Mouse (Mus musculus): Measurements from ENCODE around the gene Oaf. TPM values are rescaled to one million over a fixed set of nuclear protein-coding genes. Genes with fewer than 3 reads are reported as not detected.

The Oaf gene
- total and polyA plus RNA-seq, 3 experiments: not detected

DNA sequence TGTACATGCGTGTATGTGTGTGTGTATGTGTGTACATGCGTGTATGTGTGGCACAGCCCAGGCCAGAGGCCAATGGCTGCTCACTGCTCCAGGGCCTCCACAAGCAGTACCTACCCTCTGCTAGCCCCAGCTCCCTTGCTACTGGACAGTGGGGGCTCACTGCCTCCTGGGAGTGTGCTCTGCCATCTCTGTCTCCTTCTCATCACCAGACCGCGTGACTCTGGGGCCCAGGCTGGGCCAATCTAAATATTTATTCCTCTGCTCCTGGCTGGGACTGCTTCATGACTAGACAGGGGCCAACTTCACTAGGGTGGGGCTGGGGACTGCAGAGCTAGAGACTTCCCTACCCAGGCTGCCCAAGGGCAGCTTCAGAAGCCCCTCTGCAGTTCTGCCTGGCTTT is 7.9 kb downstream of the Oaf start:
- TF ChIP-seq MXI1 (IDR thresholded peaks at IDR 0.05; ENCODE audit: low read depth, low read length) (no peak), MAX (IDR thresholded peaks at IDR 0.05; ENCODE audit: low read length) (no peak), POLR2A (IDR thresholded peaks at IDR 0.05; ENCODE audit: low read depth, low read length) (no peak), MAZ (IDR thresholded peaks at IDR 0.05; ENCODE audit: low read depth, low read length) (no peak), RCOR1 (conservative IDR thresholded peaks at IDR 0.05; ENCODE audit: low read depth, low read length) (no peak), CTCF (conservative IDR thresholded peaks at IDR 0.05 in 1 of 2, IDR thresholded peaks at IDR 0.05 in 1 of 2; ENCODE audit: low read depth in 2 of 2, low read length in 2 of 2) (no peak), MEF2A (IDR thresholded peaks at IDR 0.05; ENCODE audit: borderline replicate concordance, low read depth, low read length) (no peak), E2F4 (IDR thresholded peaks at IDR 0.05; ENCODE audit: insufficient replicate concordance, low read depth, low read length) (no peak), ETS1 (conservative IDR thresholded peaks at IDR 0.05; ENCODE audit: low read depth, low read length) (no peak), EP300 (IDR thresholded peaks at IDR 0.05; ENCODE audit: low read length) (no peak), TCF12 (IDR thresholded peaks at IDR 0.05; ENCODE audit: low read depth, low read length) (no peak)
- in situ Hi-C loops (cut with MboI; ENCODE audit: low pct_ligation_motif_present, low pct_unique_long_range_greater_than_20kb, low sequenced_read_pairs) (no loop called here), dilution Hi-C loops (cut with MboI; ENCODE audit: extremely low pct_ligation_motif_present, extremely low pct_unique_long_range_greater_than_20kb, low sequenced_read_pairs) (no loop called here)
- Histone ChIP-seq H3K4me1 (ENCODE audit: control insufficient read depth in 1 of 2, insufficient read depth in 2 of 2) (no peaks in the 10 kb centered on the region), H3K4me3 (replicated peaks in 1 of 3; ENCODE audit: low read depth in 2 of 3, low read length in 2 of 3, poor library complexity in 1 of 3) (no peak overlapping the region), H3K27me3 (replicated peaks) (peaks cover 19% of the 10 kb centered on the region), H3K4me2 (ENCODE audit: insufficient read depth, low read depth, poor library complexity, severe bottlenecking) (no peak overlapping the region), H3K9ac (ENCODE audit: insufficient read depth, low read depth) (no peak overlapping the region), H3K27ac (ENCODE audit: insufficient read depth, low read depth) (no peak overlapping the region), H3K79me2 (replicated peaks; ENCODE audit: control insufficient read depth, extremely low read depth, insufficient read depth, poor library complexity, severe bottlenecking) (no peaks in the 10 kb centered on the region), H3K36me3 (replicated peaks in 1 of 2; ENCODE audit: control insufficient read depth in 1 of 2, insufficient read depth in 1 of 2, low read length in 1 of 2) (no peaks in the 10 kb centered on the region), H3K9me3 (replicated peaks; ENCODE audit: low read length) (no peaks in the 10 kb centered on the region)
- no peak for DNase-seq (ENCODE audit: extremely low read depth)

DNA sequence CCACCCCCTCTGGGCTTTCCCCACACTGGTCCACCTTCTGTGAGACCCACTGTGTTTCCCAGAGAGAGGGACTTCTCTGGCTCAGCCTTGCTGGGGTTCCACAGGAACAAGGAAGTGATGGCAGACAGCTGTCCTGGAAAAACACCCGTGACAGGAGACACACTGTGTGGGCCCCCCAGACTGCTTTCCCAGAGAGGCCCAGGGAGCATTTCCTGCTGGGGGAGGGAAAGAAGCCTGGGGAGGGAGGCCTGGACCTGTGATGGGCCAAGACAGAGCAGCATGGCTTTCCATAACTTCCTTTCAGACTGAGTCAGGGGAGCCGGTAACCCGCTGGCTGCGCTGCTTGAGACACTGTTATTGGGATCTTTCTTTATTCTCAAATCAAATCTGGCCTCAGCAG is 8.8 kb downstream of the Oaf start:
- no peak overlapping the region for H3K9ac ChIP-seq (ENCODE audit: insufficient read depth, low read depth)
- dilution Hi-C loops (cut with MboI; ENCODE audit: extremely low pct_ligation_motif_present, extremely low pct_unique_long_range_greater_than_20kb, low sequenced_read_pairs) (no loop called here), in situ Hi-C loops (cut with MboI; ENCODE audit: low pct_ligation_motif_present, low pct_unique_long_range_greater_than_20kb, low sequenced_read_pairs) (no loop called here)
- no peak for TF ChIP-seq IRF4 (IDR thresholded peaks at IDR 0.05; ENCODE audit: low read depth, low read length)
- no peak overlapping the region for H3K27ac ChIP-seq (ENCODE audit: insufficient read depth, low read depth)
- no peaks in the 10 kb centered on the region for H3K36me3 ChIP-seq (replicated peaks in 1 of 2; ENCODE audit: control insufficient read depth in 1 of 2, insufficient read depth in 1 of 2, low read length in 1 of 2)
- no peak overlapping the region for H3K4me3 ChIP-seq (replicated peaks in 1 of 3; ENCODE audit: low read depth in 2 of 3, low read length in 2 of 3, poor library complexity in 1 of 3)
- DNase-seq (ENCODE audit: extremely low read depth): no peak
- no peaks in the 10 kb centered on the region for H3K4me1 ChIP-seq (ENCODE audit: control insufficient read depth in 1 of 2, insufficient read depth in 2 of 2)
- H3K79me2 ChIP-seq (replicated peaks; ENCODE audit: control insufficient read depth, extremely low read depth, insufficient read depth, poor library complexity, severe bottlenecking): no peaks in the 10 kb centered on the region
- H3K9me3 ChIP-seq (replicated peaks; ENCODE audit: low read length): no peaks in the 10 kb centered on the region
- H3K27me3 ChIP-seq (replicated peaks): peaks cover 15% of the 10 kb centered on the region
- no peak overlapping the region for H3K4me2 ChIP-seq (ENCODE audit: insufficient read depth, low read depth, poor library complexity, severe bottlenecking)

DNA sequence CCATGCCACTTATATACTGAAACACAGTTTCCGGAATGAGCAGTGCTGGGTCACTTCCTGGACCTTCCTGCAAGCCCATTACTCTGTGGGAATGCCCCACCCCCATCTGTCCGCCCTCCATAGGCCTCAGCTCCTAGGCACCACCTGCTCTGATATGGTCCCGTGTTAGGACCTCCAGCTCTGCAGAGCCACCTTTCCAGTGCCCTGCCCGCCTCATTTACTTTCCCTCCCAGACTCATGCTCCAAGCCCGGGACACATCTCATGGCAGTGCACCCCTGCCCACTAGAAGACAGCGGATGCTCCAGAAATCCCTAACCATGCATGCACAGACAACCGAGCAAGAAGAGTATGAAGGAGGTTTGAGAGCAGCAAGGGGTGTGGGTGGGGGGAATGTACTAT is 9.7 kb downstream of the Oaf start:
- TF ChIP-seq CHD2 (IDR thresholded peaks at IDR 0.05; ENCODE audit: low read length): no peak
- no peak for TF ChIP-seq RAD21 (IDR thresholded peaks at IDR 0.05; ENCODE audit: low read depth, low read length)
- TF ChIP-seq MAZ (IDR thresholded peaks at IDR 0.05; ENCODE audit: low read depth, low read length): no peak
- no peak for TF ChIP-seq POLR2A (IDR thresholded peaks at IDR 0.05; ENCODE audit: low read depth, low read length)
- no peak for TF ChIP-seq ELF1 (IDR thresholded peaks at IDR 0.05; ENCODE audit: low read depth, low read length)
- TF ChIP-seq USF2 (conservative IDR thresholded peaks at IDR 0.05; ENCODE audit: low read depth, low read length): no peak
- no peak for TF ChIP-seq RCOR1 (conservative IDR thresholded peaks at IDR 0.05; ENCODE audit: low read depth, low read length)
- TF ChIP-seq E2F4 (IDR thresholded peaks at IDR 0.05; ENCODE audit: insufficient replicate concordance, low read depth, low read length): no peak
- TF ChIP-seq ZMIZ1 (IDR thresholded peaks at IDR 0.05; ENCODE audit: low read depth, low read length): no peak
- TF ChIP-seq ZKSCAN1 (IDR thresholded peaks at IDR 0.05; ENCODE audit: borderline replicate concordance, low read depth, low read length): no peak
- no peak for TF ChIP-seq TCF12 (IDR thresholded peaks at IDR 0.05; ENCODE audit: low read depth, low read length)
- TF ChIP-seq MYC (IDR thresholded peaks at IDR 0.05; ENCODE audit: low read depth, low read length): no peak
- H3K4me2 ChIP-seq (ENCODE audit: insufficient read depth, low read depth, poor library complexity, severe bottlenecking): no peak overlapping the region
- H3K36me3 ChIP-seq (replicated peaks in 1 of 2; ENCODE audit: control insufficient read depth in 1 of 2, insufficient read depth in 1 of 2, low read length in 1 of 2): no peaks in the 10 kb centered on the region
- no peak for DNase-seq (ENCODE audit: extremely low read depth)
- H3K79me2 ChIP-seq (replicated peaks; ENCODE audit: control insufficient read depth, extremely low read depth, insufficient read depth, poor library complexity, severe bottlenecking): no peaks in the 10 kb centered on the region
- dilution Hi-C loops (cut with MboI; ENCODE audit: extremely low pct_ligation_motif_present, extremely low pct_unique_long_range_greater_than_20kb, low sequenced_read_pairs) (no loop called here), in situ Hi-C loops (cut with MboI; ENCODE audit: low pct_ligation_motif_present, low pct_unique_long_range_greater_than_20kb, low sequenced_read_pairs) (no loop called here)
- no peak overlapping the region for H3K9ac ChIP-seq (ENCODE audit: insufficient read depth, low read depth)
- H3K27me3 ChIP-seq (replicated peaks): peaks cover 20% of the 10 kb centered on the region
- H3K27ac ChIP-seq (ENCODE audit: insufficient read depth, low read depth): no peak overlapping the region
- H3K4me3 ChIP-seq (replicated peaks in 1 of 3; ENCODE audit: low read depth in 2 of 3, low read length in 2 of 3, poor library complexity in 1 of 3): no peak overlapping the region
- H3K9me3 ChIP-seq (replicated peaks; ENCODE audit: low read length): no peaks in the 10 kb centered on the region
- H3K4me1 ChIP-seq (ENCODE audit: control insufficient read depth in 1 of 2, insufficient read depth in 2 of 2): no peaks in the 10 kb centered on the region

Measured in CH12.LX (cell line).